Mouse (Mus musculus) frontal cortex, postnatal 10 days (tissue): ENCODE results near the gene Olfr1246.
"Not testable (repeated sequence)": the region's sequence is repeated elsewhere in the genome, so short reads cannot be mapped to it uniquely, and the experiment has no call there.

Experiments
- DNase-seq, 2 experiments: peaks; one replicate each; pipeline ENCODE4 v3.0.0; 2022; ENCODE audit warnings: low spot score in 2 of 2, mixed read lengths in 1 of 2

Olfr1246 gene

GRCm38 (mm10) chr2:89593057-89593456, at the start of gene Olfr1246:
Gene Olfr1246, minus strand, starts transcription at chr2:89593157.
- no peak for DNase-seq

- DNase-seq: no peak
These were observed 41.9 kb upstream of the Olfr1246 start, which contains the start of gene Olfr1249 for GRCm38 (mm10) chr2:89634883-89635282. Gene Olfr1249, minus strand, starts transcription at chr2:89634983.

GRCm38 (mm10) chr2:89618145-89618544, 25.2 kb upstream of the Olfr1246 start, which contains the start of gene Olfr1248:
Gene Olfr1248, minus strand, starts transcription at chr2:89618245.
- not testable (repeated sequence) for DNase-seq

GRCm38 (mm10) chr2:89614030-89614429, 21.1 kb upstream of the Olfr1246 start, which contains the start of gene Olfr1247:
Gene Olfr1247, minus strand, starts transcription at chr2:89614130.
- no peak for DNase-seq

- no peak for DNase-seq
These were observed 14.6 kb downstream of the Olfr1246 start, which contains the start of gene Olfr1245 for GRCm38 (mm10) chr2:89578347-89578746. Gene Olfr1245, minus strand, starts transcription at chr2:89578447.

- not testable (repeated sequence) for DNase-seq
These were observed 30.3 kb downstream of the Olfr1246 start for GRCm38 (mm10) chr2:89562706-89563105.

GRCm38 (mm10) chr2:89544516-89544915, 48.4 kb downstream of the Olfr1246 start:
- DNase-seq: no peak

- DNase-seq: no peak
These were observed 53.0 kb downstream of the Olfr1246 start for GRCm38 (mm10) chr2:89539923-89540322.
